Mouse (Mus musculus) midbrain, embryonic 11.5 days (tissue): ENCODE data around the gene Ush2a. TPM values are rescaled to one million over a fixed set of nuclear protein-coding genes. Genes with fewer than 3 reads are reported as not detected.

Experiments
- ATAC-seq: fragments of 200-750 bp; cut with Nextera tagmentation; 2 replicates; pipeline ENCODE4 v1.8.0; 2017; ENCODE audit warnings: moderate TSS enrichment, moderate library complexity; ENCODE audit not compliant: low FRiP score
- DNase-seq: peaks from one replicate; pipeline ENCODE4 v3.0.0; 2015; ENCODE audit warnings: low spot score; ENCODE audit errors: missing footprints
- H3K27ac ChIP-seq: fragments of 300-500 bp; sonication (generic); 2 replicates; pipeline ENCODE4 v1.5.1; 2014; ENCODE audit warnings: low read depth, low read length
- H3K27me3 ChIP-seq: fragments of 300-500 bp; sonication (generic); 2 replicates; pipeline ENCODE4 v1.6.1; 2014; ENCODE audit warnings: mild to moderate bottlenecking, low read length, moderate library complexity, mixed read lengths; ENCODE audit not compliant: control insufficient read depth, insufficient read depth
- H3K36me3 ChIP-seq: fragments of 300-500 bp; sonication (generic); 2 replicates; pipeline ENCODE4 v1.6.1; 2014; ENCODE audit warnings: mild to moderate bottlenecking, low read length, moderate library complexity, mixed read lengths; ENCODE audit not compliant: control insufficient read depth, insufficient read depth
- H3K4me1 ChIP-seq: fragments of 300-500 bp; sonication (generic); 2 replicates; pipeline ENCODE4 v1.6.1; 2014; ENCODE audit warnings: low read length; ENCODE audit not compliant: control insufficient read depth, insufficient read depth
- H3K4me2 ChIP-seq: fragments of 300-500 bp; sonication (generic); 2 replicates; pipeline ENCODE4 v1.6.1; 2014; ENCODE audit warnings: mild to moderate bottlenecking, moderate library complexity
- H3K4me3 ChIP-seq: fragments of 300-500 bp; sonication (generic); 2 replicates; pipeline ENCODE4 v1.5.1; 2014; ENCODE audit warnings: low read depth, low read length
- H3K9ac ChIP-seq: fragments of 300-500 bp; sonication (generic); 2 replicates; pipeline ENCODE4 v1.6.1; 2014; ENCODE audit warnings: low read length
- H3K9me3 ChIP-seq: fragments of 300-500 bp; sonication (generic); 2 replicates; pipeline ENCODE4 v1.6.1; 2016; ENCODE audit warnings: low read length; ENCODE audit not compliant: control insufficient read depth
- WGBS: fragments of 180-500 bp; shearing (Covaris S2); extraction: QIAGEN DNeasy Blood & Tissue Kit; methylation state at CpG from one replicate; pipeline ENCODE4 v1.1.7; 2014; 5-methylcytosine and 5-hydroxymethylcytosine counted together
- polyA plus RNA-seq: library from polyadenylated mRNA; unstranded; fragments of >200 nt; fragmentation: Nextera tagmentation; extraction: Ambion mirVana; gene quantifications from 2 replicates; pipeline ENCODE4 v1.2.1, GENCODE M21; 2014

Gene Ush2a
- polyA plus RNA-seq, 1 experiment from 2014 or later = 0.04 TPM

GRCm38 (mm10) chr1:188410547-188410946, 148.7 kb downstream of the Ush2a start:
- DNase-seq = no peak
- no peak overlapping the region for H3K9ac ChIP-seq
- WGBS = 85% methylated on average over 3 of the region's 3 CpGs
- no peaks in the 10 kb centered on the region for H3K27me3 ChIP-seq
- no peak overlapping the region for H3K4me3 ChIP-seq
- H3K4me2 ChIP-seq = no peak overlapping the region
- no peak for ATAC-seq
- no peaks in the 10 kb centered on the region for H3K4me1 ChIP-seq
- no peaks in the 10 kb centered on the region for H3K9me3 ChIP-seq
- H3K36me3 ChIP-seq = no peaks in the 10 kb centered on the region
- H3K27ac ChIP-seq = no peak overlapping the region

GRCm38 (mm10) chr1:188420543-188420942, 158.7 kb downstream of the Ush2a start:
- ATAC-seq (no peak), DNase-seq (no peak)
- Histone ChIP-seq H3K4me3 (no peak overlapping the region), H3K4me1 (no peaks in the 10 kb centered on the region), H3K27ac (no peak overlapping the region), H3K27me3 (no peaks in the 10 kb centered on the region), H3K4me2 (no peak overlapping the region), H3K36me3 (no peaks in the 10 kb centered on the region), H3K9ac (no peak overlapping the region), H3K9me3 (no peaks in the 10 kb centered on the region)
- 76% methylated on average over 2 of the region's 2 CpGs for WGBS

- Histone ChIP-seq H3K9ac (no peak overlapping the region), H3K9me3 (no peaks in the 10 kb centered on the region), H3K27me3 (no peaks in the 10 kb centered on the region), H3K27ac (no peak overlapping the region), H3K36me3 (no peaks in the 10 kb centered on the region), H3K4me1 (no peaks in the 10 kb centered on the region), H3K4me2 (no peak overlapping the region), H3K4me3 (no peak overlapping the region)
- 86% methylated on average over 6 of the region's 6 CpGs for WGBS
- ATAC-seq (no peak), DNase-seq (no peak)
Observed at GRCm38 (mm10) chr1:188428172-188428571, 166.3 kb downstream of the Ush2a start.

- H3K9ac ChIP-seq = no peak overlapping the region
- 77% methylated on average over 3 of the region's 3 CpGs for WGBS
- no peaks in the 10 kb centered on the region for H3K9me3 ChIP-seq
- no peak overlapping the region for H3K4me3 ChIP-seq
- ATAC-seq (no peak), DNase-seq (no peak)
- no peaks in the 10 kb centered on the region for H3K27me3 ChIP-seq
- H3K4me1 ChIP-seq = no peaks in the 10 kb centered on the region
- H3K4me2 ChIP-seq = no peak overlapping the region
- H3K27ac ChIP-seq = no peak overlapping the region
- H3K36me3 ChIP-seq = no peaks in the 10 kb centered on the region
Observed at GRCm38 (mm10) chr1:188430689-188431088, 168.9 kb downstream of the Ush2a start.

GRCm38 (mm10) chr1:188447964-188448363, 186.1 kb downstream of the Ush2a start:
- DNase-seq (no peak), ATAC-seq (no peak)
- Histone ChIP-seq H3K27ac (no peak overlapping the region), H3K4me2 (no peak overlapping the region), H3K9ac (no peak overlapping the region), H3K27me3 (no peaks in the 10 kb centered on the region), H3K4me1 (no peaks in the 10 kb centered on the region), H3K36me3 (no peaks in the 10 kb centered on the region), H3K9me3 (no peaks in the 10 kb centered on the region), H3K4me3 (no peak overlapping the region)
- 76% methylated on average over 5 of the region's 5 CpGs for WGBS

- no peak overlapping the region for H3K4me3 ChIP-seq
- no peak overlapping the region for H3K27ac ChIP-seq
- H3K4me1 ChIP-seq = no peaks in the 10 kb centered on the region
- no peak overlapping the region for H3K9ac ChIP-seq
- H3K4me2 ChIP-seq = no peak overlapping the region
- no peaks in the 10 kb centered on the region for H3K36me3 ChIP-seq
- WGBS = 74% methylated on average over 13 of the region's 13 CpGs
- H3K27me3 ChIP-seq = no peaks in the 10 kb centered on the region
- no peaks in the 10 kb centered on the region for H3K9me3 ChIP-seq
- no peak for DNase-seq
- 0 out of 2 replicates have a peak, but pooled peaks have one; percentile 46 for ATAC-seq
Observed at GRCm38 (mm10) chr1:188456466-188457175, 194.8 kb downstream of the Ush2a start.

- no peaks in the 10 kb centered on the region for H3K27me3 ChIP-seq
- H3K4me1 ChIP-seq = no peaks in the 10 kb centered on the region
- H3K4me3 ChIP-seq = no peak overlapping the region
- no peak overlapping the region for H3K9ac ChIP-seq
- ATAC-seq = peak; percentile 70
- 66% methylated on average over 13 of the region's 13 CpGs for WGBS
- DNase-seq = no peak
- H3K9me3 ChIP-seq = no peaks in the 10 kb centered on the region
- H3K36me3 ChIP-seq = no peaks in the 10 kb centered on the region
- H3K27ac ChIP-seq = no peak overlapping the region
- H3K4me2 ChIP-seq = no peak overlapping the region
Observed at GRCm38 (mm10) chr1:188457221-188458008, 195.6 kb downstream of the Ush2a start.

- H3K9me3 ChIP-seq = no peaks in the 10 kb centered on the region
- 83% methylated on average over 2 of the region's 2 CpGs for WGBS
- DNase-seq = no peak
- no peaks in the 10 kb centered on the region for H3K36me3 ChIP-seq
- H3K27me3 ChIP-seq = no peaks in the 10 kb centered on the region
- no peak for ATAC-seq
- no peak overlapping the region for H3K4me3 ChIP-seq
- no peaks in the 10 kb centered on the region for H3K4me1 ChIP-seq
- H3K27ac ChIP-seq = no peak overlapping the region
- no peak overlapping the region for H3K9ac ChIP-seq
- no peak overlapping the region for H3K4me2 ChIP-seq
Observed at GRCm38 (mm10) chr1:188461203-188461602, 199.4 kb downstream of the Ush2a start.

GRCm38 (mm10) chr1:188464653-188465052, 202.8 kb downstream of the Ush2a start:
- Histone ChIP-seq H3K4me2 (no peak overlapping the region), H3K4me1 (no peaks in the 10 kb centered on the region), H3K36me3 (no peaks in the 10 kb centered on the region), H3K9me3 (no peaks in the 10 kb centered on the region), H3K4me3 (no peak overlapping the region), H3K27me3 (no peaks in the 10 kb centered on the region), H3K27ac (no peak overlapping the region), H3K9ac (no peak overlapping the region)
- no peak for ATAC-seq
- no peak for DNase-seq
